Mouse (Mus musculus): Measurements from ENCODE around the gene Acly.

GRCm38 (mm10) chr11:100512384-100512783 is 15.4 kb downstream of the Acly start:
- TF ChIP-seq EP300 (IDR thresholded peaks at IDR 0.05; ENCODE audit: low read depth) (no peak), CTCF (IDR thresholded peaks at IDR 0.05; ENCODE audit: low read depth) (peak; percentile 51)
